Mouse (Mus musculus) heart, embryonic 14.5 days (tissue): ENCODE results near the gene Nuak1. TPM values are rescaled to one million over a fixed set of nuclear protein-coding genes. Genes with fewer than 3 reads are reported as not detected.

ENCODE experiments used
- ATAC-seq: fragments of 200-750 bp; cut with Nextera tagmentation; 2 replicates; pipeline ENCODE4 v1.8.0; 2017; ENCODE audit warnings: low read depth, moderate TSS enrichment; ENCODE audit not compliant: insufficient number of reproducible peaks, insufficient read depth, low FRiP score
- H3K27ac ChIP-seq, 2 experiments: fragments of 200-500 bp in 1 of 2; fragments of 300-500 bp in 1 of 2; sonication (generic) in 1 of 2; replicated peaks in 1 of 2; 2 replicates each; pipeline ENCODE4 v1.5.1; 2012 to 2014; ENCODE audit warnings: low read depth in 2 of 2, low read length in 2 of 2, control low read depth in 1 of 2, mild to moderate bottlenecking in 1 of 2, mixed read lengths in 1 of 2; ENCODE audit not compliant: control insufficient read depth in 1 of 2, insufficient read depth in 1 of 2
- H3K27me3 ChIP-seq: fragments of 300-500 bp; sonication (generic); 2 replicates; pipeline ENCODE4 v1.6.1; 2014; ENCODE audit warnings: mild to moderate bottlenecking, low read length, control low read depth; ENCODE audit not compliant: control insufficient read depth, insufficient read depth
- H3K36me3 ChIP-seq: fragments of 300-500 bp; sonication (generic); 2 replicates; pipeline ENCODE4 v1.6.1; 2014; ENCODE audit warnings: mild to moderate bottlenecking, control low read depth, low read length, mixed read lengths; ENCODE audit not compliant: control insufficient read depth, insufficient read depth
- H3K4me1 ChIP-seq, 2 experiments: fragments of 200-500 bp in 1 of 2; fragments of 300-500 bp in 1 of 2; sonication (generic) in 1 of 2; 2 replicates each; pipeline ENCODE4 v1.6.1; 2012 to 2014; ENCODE audit warnings: low read length in 2 of 2, control low read depth in 1 of 2, mixed read lengths in 1 of 2; ENCODE audit not compliant: control insufficient read depth in 2 of 2, insufficient read depth in 2 of 2
- H3K4me2 ChIP-seq: fragments of 300-500 bp; sonication (generic); 2 replicates; pipeline ENCODE4 v1.6.1; 2014; ENCODE audit warnings: mild to moderate bottlenecking, low read length
- H3K4me3 ChIP-seq, 2 experiments: fragments of 200-500 bp in 1 of 2; fragments of 300-500 bp in 1 of 2; sonication (generic) in 1 of 2; 2 replicates each; pipeline ENCODE4 v1.5.1; 2012 to 2014; ENCODE audit warnings: low read length in 2 of 2, mild to moderate bottlenecking in 2 of 2, control low read depth in 1 of 2, low read depth in 1 of 2, moderate library complexity in 1 of 2; ENCODE audit not compliant: control insufficient read depth in 1 of 2, insufficient read depth in 1 of 2
- H3K9ac ChIP-seq: fragments of 300-500 bp; sonication (generic); 2 replicates; pipeline ENCODE4 v1.6.1; 2014; ENCODE audit warnings: mild to moderate bottlenecking, low read length
- H3K9me3 ChIP-seq: fragments of 300-500 bp; sonication (generic); 2 replicates; pipeline ENCODE4 v1.6.1; 2016; ENCODE audit warnings: low read length, control low read depth; ENCODE audit not compliant: control insufficient read depth
- WGBS: fragments of 180-500 bp; shearing (Covaris S2); extraction: QIAGEN DNeasy Blood & Tissue Kit; methylation state at CpG from one replicate; pipeline ENCODE4 v1.1.7; 2014; 5-methylcytosine and 5-hydroxymethylcytosine counted together
- polyA plus RNA-seq: library from polyadenylated mRNA; unstranded; fragments of >200 nt; fragmentation: Nextera tagmentation; extraction: Ambion mirVana; gene quantifications from 2 replicates; pipeline ENCODE4 v1.2.1, GENCODE M21; 2014

Gene Nuak1
- polyA plus RNA-seq, 1 experiment from 2014 or later, result 3.4 TPM

GRCm38 (mm10) chr10:84335441-84335840 lies 105.0 kb downstream of the Nuak1 start:
- Histone ChIP-seq H3K9ac (no peak overlapping the region), H3K4me1 (peaks cover 2 to 7% of the 10 kb centered on the region in 2 experiments; a peak in 2 of 4 replicates)
- WGBS, result 80% methylated on average over 4 of the region's 4 CpGs

GRCm38 (mm10) chr10:84329822-84330221 lies 110.6 kb downstream of the Nuak1 start:
- H3K4me2 ChIP-seq, result no peak overlapping the region
- no peak overlapping the region for H3K9ac ChIP-seq
- 87% methylated on average over 7 of the region's 7 CpGs for WGBS
- no peaks in the 10 kb centered on the region for H3K9me3 ChIP-seq
- no peak overlapping the region for H3K4me3 ChIP-seq
- H3K4me1 ChIP-seq, result no peaks in the 10 kb centered on the region
- no peaks in the 10 kb centered on the region for H3K36me3 ChIP-seq
- no peak for ATAC-seq
- H3K27me3 ChIP-seq, result no peaks in the 10 kb centered on the region
- H3K27ac ChIP-seq, result no peak overlapping the region

More at GRCm38 (mm10) chr10:84335441-84335840, 105.0 kb downstream of the Nuak1 start:
- Histone ChIP-seq H3K4me2 (no peak overlapping the region), H3K9me3 (no peaks in the 10 kb centered on the region), H3K27ac (no peak overlapping the region), H3K36me3 (no peaks in the 10 kb centered on the region), H3K27me3 (no peaks in the 10 kb centered on the region), H3K4me3 (no peak overlapping the region)
- no peak for ATAC-seq

- H3K36me3 ChIP-seq, result no peaks in the 10 kb centered on the region
- H3K4me3 ChIP-seq, result no peak overlapping the region
- WGBS, result 81% methylated on average over 5 of the region's 5 CpGs
- no peak overlapping the region for H3K9ac ChIP-seq
- no peaks in the 10 kb centered on the region for H3K4me1 ChIP-seq
- no peaks in the 10 kb centered on the region for H3K27me3 ChIP-seq
- no peak for ATAC-seq
- no peak overlapping the region for H3K4me2 ChIP-seq
- H3K27ac ChIP-seq, result no peak overlapping the region
- H3K9me3 ChIP-seq, result no peaks in the 10 kb centered on the region
These were observed 111.1 kb downstream of the Nuak1 start for GRCm38 (mm10) chr10:84329336-84329735.

- H3K27ac ChIP-seq, result no peak overlapping the region
- H3K4me1 ChIP-seq, result 0 out of 4 replicates have a peak, but pooled peaks cover 0 to 2% of the 10 kb centered on the region in 2 experiments
- no peak overlapping the region for H3K4me2 ChIP-seq
- WGBS, result 58% methylated on average over 6 of the region's 6 CpGs
- ATAC-seq, result no peak
- H3K9me3 ChIP-seq, result no peaks in the 10 kb centered on the region
- no peaks in the 10 kb centered on the region for H3K27me3 ChIP-seq
- no peak overlapping the region for H3K9ac ChIP-seq
- H3K4me3 ChIP-seq, result no peak overlapping the region
- no peaks in the 10 kb centered on the region for H3K36me3 ChIP-seq
These were observed 116.4 kb downstream of the Nuak1 start for GRCm38 (mm10) chr10:84324018-84324417.

Other genes starting within 250 kb of the Nuak1 start
- 106 and 116 TPM in 2 replicates for gene Ckap4, start 93.5 kb upstream of the Nuak1 start, polyA plus RNA-seq
- gene Tcp11l2, start 136.0 kb upstream of the Nuak1 start, polyA plus RNA-seq, result 36.2 and 36.6 TPM in 2 replicates
- 12.4 and 12.9 TPM in 2 replicates for gene Polr3b, start 181.7 kb upstream of the Nuak1 start, polyA plus RNA-seq